Mouse (Mus musculus): ENCODE measurements around the gene Ak6. TPM values are rescaled to one million over a fixed set of nuclear protein-coding genes. Genes with fewer than 3 reads are reported as not detected.

Gene Ak6
- 10 to 100 TPM; 84.4 to 91.1 (median 87.4) TPM for total RNA-seq (2022)

DNA sequence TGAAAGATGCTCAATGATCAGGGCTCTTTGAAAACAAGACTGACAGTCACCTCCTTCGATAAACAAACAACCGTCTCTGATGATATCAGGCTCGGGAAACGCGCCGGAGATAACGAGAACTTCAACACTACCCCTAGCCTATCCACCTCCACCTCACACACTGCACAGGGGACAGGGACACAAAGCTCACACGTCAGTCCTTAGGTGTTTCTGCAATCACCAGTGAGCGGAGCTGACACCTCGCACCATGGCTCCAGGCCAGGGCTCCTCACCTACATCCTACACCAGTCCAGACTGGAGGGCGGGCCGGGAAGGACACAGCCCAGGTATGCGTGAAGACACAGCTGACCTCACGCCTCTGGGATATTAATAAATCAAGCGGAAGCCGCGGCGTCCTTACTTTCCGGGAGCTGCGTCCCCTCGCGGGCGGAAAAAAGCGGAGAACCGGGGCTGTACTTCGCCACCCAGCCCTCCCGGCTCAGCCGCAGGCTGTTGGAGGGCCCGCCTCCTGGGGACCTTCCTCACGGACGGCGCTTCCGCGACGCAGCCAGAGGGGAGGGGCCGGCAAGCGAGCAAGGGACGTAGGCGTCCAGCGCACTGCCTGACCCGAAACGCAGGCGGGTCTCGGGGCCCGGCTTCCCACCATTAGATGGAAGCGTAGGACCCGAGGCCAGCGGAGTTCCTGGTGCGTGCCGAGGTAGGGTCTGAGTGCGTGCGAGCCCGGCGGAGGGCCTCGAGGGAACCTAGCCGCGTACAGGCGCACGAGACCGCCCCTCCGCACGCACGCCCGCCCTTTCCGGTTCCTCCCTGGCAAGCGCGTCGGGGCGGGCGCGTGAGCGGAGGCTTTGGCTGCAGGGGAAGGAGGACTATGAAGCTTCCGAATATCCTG is at the start of gene Ak6, which contains the start of gene Rad17:
Gene Ak6 (plus strand): TSS at position 430 of the 889 bp plus-strand sequence.
Gene Rad17 (minus strand): TSS at position 502 of the 889 bp plus-strand sequence.
- DNase-seq (ENCODE audit: low spot score in 2 of 2) = peak; percentile 88 to 95

GRCm38 (mm10) chr13:100601034-100601433 is 49.7 kb upstream of the Ak6 start:
- no peak for DNase-seq (ENCODE audit: low spot score in 2 of 2)

DNA sequence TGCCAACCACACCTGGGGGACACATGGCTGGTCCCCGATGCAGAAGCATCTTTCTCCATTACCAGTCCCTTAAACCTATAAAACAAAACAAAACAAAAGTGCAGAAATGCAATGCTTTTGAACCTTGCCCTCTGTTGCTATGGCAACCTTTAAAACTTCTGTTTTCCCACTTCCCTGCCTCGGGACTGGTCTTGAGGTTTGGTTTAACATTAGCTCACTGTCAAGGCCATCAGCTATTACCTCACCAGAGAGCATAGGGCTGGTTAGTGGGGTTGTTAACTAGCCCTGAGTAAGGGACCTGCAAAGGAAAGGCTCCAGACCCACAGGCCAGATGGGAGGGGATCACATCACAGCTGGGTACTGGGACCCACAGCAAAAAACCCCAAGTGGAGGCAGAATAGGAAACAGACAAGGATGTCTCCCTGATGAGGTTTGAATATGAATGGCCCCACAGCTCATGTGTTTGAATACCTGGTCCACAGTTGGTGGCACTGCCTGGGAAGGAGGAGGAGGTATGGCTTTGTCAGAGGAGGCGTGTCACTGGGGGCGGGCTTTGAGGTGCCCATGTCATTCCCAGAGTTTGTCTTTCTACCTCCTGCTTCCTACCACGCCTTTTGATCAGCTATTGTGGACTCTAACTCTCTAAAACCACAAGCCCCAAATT is 48.4 kb upstream of the Ak6 start:
- no peak for DNase-seq (ENCODE audit: low spot score in 2 of 2)

GRCm38 (mm10) chr13:100603031-100603737 is 47.6 kb upstream of the Ak6 start:
- DNase-seq (ENCODE audit: low spot score in 2 of 2) = no peak

- DNase-seq (ENCODE audit: low spot score in 2 of 2) = no peak
These were observed 47.1 kb upstream of the Ak6 start for GRCm38 (mm10) chr13:100603738-100604095.

GRCm38 (mm10) chr13:100605845-100606244 is 44.9 kb upstream of the Ak6 start:
- no peak for DNase-seq (ENCODE audit: low spot score in 2 of 2)

- no peak for DNase-seq (ENCODE audit: low spot score in 2 of 2)
These were observed 43.0 kb upstream of the Ak6 start for GRCm38 (mm10) chr13:100607756-100608155.

DNA sequence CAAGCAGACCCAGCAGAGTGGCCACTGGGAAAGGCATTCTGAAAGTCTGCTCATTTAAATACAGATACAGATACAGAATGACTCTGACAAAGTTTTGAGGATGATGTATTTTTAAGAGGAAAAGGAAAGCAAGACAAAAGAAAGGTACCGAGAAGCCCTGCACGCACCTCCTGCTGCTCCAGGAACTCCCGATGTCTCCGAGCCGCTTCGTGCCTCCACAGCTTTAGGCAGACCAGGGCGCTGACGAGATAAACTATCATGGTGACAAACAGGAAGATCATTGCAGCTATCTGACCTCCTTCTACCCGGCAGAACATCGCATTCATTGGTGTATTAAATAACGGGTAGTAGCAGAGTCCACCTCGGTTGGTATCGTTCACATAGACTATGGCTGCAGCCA is 39.5 kb upstream of the Ak6 start:
- DNase-seq (ENCODE audit: low spot score in 2 of 2) = no peak

- DNase-seq (ENCODE audit: low spot score in 2 of 2) = no peak
These were observed 38.5 kb upstream of the Ak6 start for GRCm38 (mm10) chr13:100612251-100612650.

- DNase-seq (ENCODE audit: low spot score in 2 of 2) = no peak
These were observed 37.9 kb upstream of the Ak6 start for GRCm38 (mm10) chr13:100612903-100613302.

DNA sequence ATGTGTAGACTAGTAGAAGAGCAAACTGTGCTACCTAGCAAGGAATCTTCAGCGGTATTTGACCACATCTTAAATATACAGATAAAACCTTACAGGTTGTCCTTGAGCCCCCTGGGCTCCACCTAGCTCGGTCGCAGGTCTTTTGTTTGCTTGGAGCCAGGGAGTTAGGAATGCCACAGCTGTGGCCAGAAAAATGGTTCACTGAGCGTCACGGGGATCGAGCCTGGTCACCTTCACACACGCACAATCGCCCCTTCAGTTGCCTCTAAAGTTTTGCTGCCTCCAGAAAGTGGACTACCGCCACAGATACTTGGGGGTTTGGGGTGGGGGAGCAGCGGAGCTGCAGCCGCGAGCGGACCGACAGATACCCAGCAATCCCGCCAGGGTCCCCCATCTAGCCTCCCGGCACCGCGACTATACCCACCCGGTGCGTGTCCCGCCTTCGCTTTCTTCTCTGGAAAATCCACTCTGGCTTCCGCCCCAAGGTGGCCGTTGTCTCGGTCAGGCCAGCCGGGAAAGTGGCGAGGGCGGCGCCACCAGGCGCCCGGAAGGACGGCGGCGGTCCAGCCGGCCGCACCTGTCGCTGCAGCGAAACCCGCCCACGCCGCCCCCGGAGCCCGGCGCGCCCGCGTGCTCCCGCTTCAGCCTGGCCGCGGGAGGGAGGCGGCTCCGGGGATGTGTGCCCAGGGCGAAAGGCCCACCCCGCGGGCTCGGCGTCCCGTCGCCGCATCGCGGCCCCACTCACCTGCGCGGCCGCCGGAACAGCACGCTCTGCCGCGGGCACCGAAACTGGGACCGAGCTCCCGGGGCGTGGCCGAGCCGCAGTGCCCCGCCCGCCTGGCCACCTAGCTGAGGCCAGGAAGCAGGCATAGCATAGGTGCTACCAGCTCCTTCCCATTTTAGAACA is 34.3 kb upstream of the Ak6 start, which contains the start of gene Marveld2:
Gene Marveld2 (minus strand): TSS at position 791 of the 907 bp plus-strand sequence.
- peak in 1 of 2 experiments; percentile 19 for DNase-seq (ENCODE audit: low spot score in 2 of 2)

GRCm38 (mm10) chr13:100617583-100617982 is 33.2 kb upstream of the Ak6 start:
- no peak for DNase-seq (ENCODE audit: low spot score in 2 of 2)

GRCm38 (mm10) chr13:100622241-100622640 is 28.5 kb upstream of the Ak6 start:
- no peak for DNase-seq (ENCODE audit: low spot score in 2 of 2)

GRCm38 (mm10) chr13:100634106-100634691 is 16.6 kb upstream of the Ak6 start:
- DNase-seq (ENCODE audit: low spot score in 2 of 2) = no peak

DNA sequence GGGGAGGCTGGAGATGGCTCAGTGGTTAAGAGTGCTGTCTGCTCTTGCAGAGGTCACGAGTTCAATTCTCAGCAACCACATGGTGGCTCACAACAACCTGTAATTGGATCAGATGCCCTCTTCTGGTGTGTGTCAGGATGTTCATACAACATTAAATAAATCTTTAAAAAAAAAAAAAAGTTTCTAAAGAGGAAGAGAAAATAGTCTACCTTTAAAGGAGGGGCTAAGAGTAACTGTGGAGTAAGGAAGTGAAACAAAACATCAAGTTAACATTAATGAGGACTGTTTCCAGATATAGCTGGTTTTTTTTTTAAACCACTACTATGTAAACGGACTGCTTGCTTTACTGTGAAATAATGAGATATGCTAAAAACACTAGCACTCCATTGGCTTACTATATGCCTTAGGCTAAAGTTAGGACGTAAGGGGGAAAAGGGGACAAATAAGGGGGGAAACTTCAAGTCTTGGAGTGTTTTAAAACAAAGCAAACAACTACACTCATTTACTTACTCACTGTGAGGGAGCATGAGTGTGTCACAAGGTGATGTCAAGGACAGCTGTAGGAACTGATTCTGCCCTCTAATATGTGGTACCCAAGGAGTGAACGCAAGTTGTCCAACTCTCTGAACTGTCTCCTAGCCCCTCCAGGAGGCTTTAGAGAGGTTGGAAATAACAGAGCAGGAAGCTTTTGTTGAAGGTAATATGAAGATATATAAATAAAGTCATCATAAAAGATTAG is 8.1 kb upstream of the Ak6 start:
- DNase-seq (ENCODE audit: low spot score in 2 of 2) = no peak

DNA sequence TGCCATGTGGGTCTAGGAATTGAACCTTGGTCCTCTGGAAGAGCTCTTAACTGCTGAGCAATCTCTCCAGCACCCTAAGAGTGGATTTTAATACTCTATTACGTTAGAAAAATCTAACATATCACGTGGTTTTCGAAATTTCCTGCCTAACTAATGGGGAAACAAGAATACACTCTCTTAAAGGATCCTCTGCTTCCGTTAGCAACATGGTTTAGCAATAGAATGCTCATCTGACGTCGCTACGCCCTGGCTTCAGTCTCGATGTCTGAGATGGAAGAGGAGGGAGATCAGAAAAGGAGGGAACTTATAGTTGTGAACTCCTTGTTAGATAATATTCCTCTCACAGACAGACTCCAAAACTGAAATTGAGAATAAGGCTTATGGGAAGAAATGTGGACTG is 2.6 kb upstream of the Ak6 start:
- DNase-seq (ENCODE audit: low spot score in 2 of 2) = no peak

- DNase-seq (ENCODE audit: low spot score in 2 of 2) = no peak
These were observed 834 bp downstream of the Ak6 start, which contains the start of gene Taf9 for GRCm38 (mm10) chr13:100651439-100652186. TSS of gene Taf9 (plus strand) at chr13:100651579.

DNA sequence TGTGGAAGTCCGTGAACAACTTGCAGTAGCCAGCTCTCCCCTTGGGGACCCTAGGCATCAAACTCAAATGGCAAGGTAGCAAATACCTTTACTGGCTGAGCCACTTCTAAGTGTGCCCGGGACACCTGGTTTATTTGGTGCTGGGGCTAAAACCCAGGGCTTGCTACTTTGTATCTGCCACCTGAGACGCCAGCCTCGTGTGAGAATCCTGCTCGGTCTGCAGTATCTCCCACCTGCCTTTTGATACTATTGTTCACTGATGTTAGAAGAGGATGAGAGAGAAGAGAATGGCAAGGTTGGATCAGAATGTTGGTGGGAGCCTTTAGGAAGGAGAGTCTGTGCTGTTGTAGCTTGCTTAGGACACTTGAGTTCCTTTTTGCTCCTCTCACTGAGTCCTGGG is 7.3 kb downstream of the Ak6 start:
- DNase-seq (ENCODE audit: low spot score in 2 of 2) = no peak
